In the genomic region with DNA sequence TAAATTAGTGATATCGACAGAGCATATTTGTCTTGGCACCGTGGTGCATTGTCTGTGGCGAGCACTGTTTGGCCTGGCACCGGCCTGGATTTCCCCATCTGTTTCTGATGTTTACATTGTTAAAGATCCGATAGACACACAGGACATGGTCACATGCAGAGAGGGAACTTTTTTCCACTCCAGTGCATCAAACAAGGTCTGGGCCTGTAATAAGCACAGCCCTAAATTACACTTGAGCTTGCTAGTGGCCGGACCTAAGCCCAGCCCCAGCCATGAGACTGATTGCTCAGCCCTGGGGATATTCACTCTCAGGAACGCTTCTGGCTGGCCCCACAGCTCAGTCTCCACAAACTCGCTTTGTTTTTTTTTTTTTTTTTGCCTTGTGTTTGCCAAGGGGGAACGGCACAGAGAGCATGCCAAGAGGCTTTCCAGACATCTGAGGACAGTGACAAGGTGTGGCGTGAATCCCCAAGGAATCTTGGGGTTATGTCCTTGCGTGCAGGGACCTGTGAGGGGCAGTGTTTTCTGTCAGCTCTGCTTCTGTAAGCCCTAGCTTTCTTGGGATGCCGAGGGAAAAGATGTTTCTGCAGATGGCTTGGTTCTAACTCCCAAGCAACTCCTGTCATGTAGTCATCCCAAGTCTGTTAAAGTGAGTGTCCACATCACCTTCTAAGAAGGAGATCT, we compare ENCODE assay signal across 9 mouse cellular contexts.
DNase-seq lines count a peak whose midpoint lies in the region; ATAC-seq and TF ChIP-seq lines count a peak whose summit lies in the region.
"Had no signal": no experiment of that assay in that cellular context is flagged by ENCODE, and none has a peak within 500 bp of the region (broad histone marks: within the 10 kb centered on the region; RNA-seq: fewer than 3 reads in every experiment).

No protein-coding gene starts in this region.

- 31% methylated on average over 12 of the region's 12 CpGs for WGBS in hindbrain, embryonic 12.5 days
- 60% methylated on average over 12 of the region's 12 CpGs for WGBS in hindbrain, embryonic 10.5 days
- 46% methylated on average over 12 of the region's 12 CpGs for WGBS in limb, embryonic 10.5 days
- 24% methylated on average over 12 of the region's 12 CpGs for WGBS in stomach, embryonic 16.5 days

- peaks cover 8% of the 10 kb centered on the region for H3K4me1 ChIP-seq in hindbrain, embryonic 12.5 days
- H3K4me1 ChIP-seq in hindbrain, embryonic 10.5 days (replicated peaks): peaks cover 8% of the 10 kb centered on the region
- no peaks in the 10 kb centered on the region for H3K4me1 ChIP-seq in cortical plate, adult 2 months (ENCODE audit: control insufficient read depth, insufficient read depth, low read length)
- H3K4me1 ChIP-seq in limb, embryonic 10.5 days: peaks cover 31% of the 10 kb centered on the region
- H3K4me1 ChIP-seq in stomach, embryonic 16.5 days (ENCODE audit: control insufficient read depth, insufficient read depth, low read length): peaks cover 13% of the 10 kb centered on the region

- no peak for TF ChIP-seq POLR2A in cortical plate, adult 2 months (IDR thresholded peaks at IDR 0.05; ENCODE audit: extremely low read depth, insufficient read depth, low read length)

- no peaks in the 10 kb centered on the region for H3K9me3 ChIP-seq in hindbrain, embryonic 12.5 days (replicated peaks)
- no peaks in the 10 kb centered on the region for H3K9me3 ChIP-seq in hindbrain, embryonic 10.5 days
- no peaks in the 10 kb centered on the region for H3K9me3 ChIP-seq in limb, embryonic 10.5 days (replicated peaks)
- no peaks in the 10 kb centered on the region for H3K9me3 ChIP-seq in stomach, embryonic 16.5 days (replicated peaks; ENCODE audit: control insufficient read depth, low read length)

- peak; percentile 73 for ATAC-seq in hindbrain, embryonic 12.5 days (ENCODE audit: low FRiP score)
- peak; percentile 84 for ATAC-seq in stomach, embryonic 16.5 days (ENCODE audit: insufficient read depth, low FRiP score)

- H3K9ac ChIP-seq in hindbrain, embryonic 12.5 days: no peak overlapping the region
- H3K9ac ChIP-seq in stomach, embryonic 16.5 days (ENCODE audit: low read length): no peak overlapping the region

- no peak for DNase-seq in hindbrain, embryonic 10.5 days (ENCODE audit: low spot score)
- DNase-seq in Muller cell, postnatal 12 days (ENCODE audit: inconsistent ontology term): peak; percentile 85
- no peak for DNase-seq in limb, embryonic 10.5 days (ENCODE audit: low spot score)
- no peak for DNase-seq in adrenal gland, postnatal 36 days
- no peak for DNase-seq in gastrocnemius, adult 18-20 months (ENCODE audit: low spot score)

- 0 out of 2 replicates have a peak, but pooled peaks have one; percentile 9 for TF ChIP-seq CTCF in cortical plate, adult 2 months (IDR thresholded peaks at IDR 0.05; ENCODE audit: extremely low read depth, insufficient read depth, low read length)

- no peak overlapping the region for H3K4me2 ChIP-seq in hindbrain, embryonic 12.5 days (replicated peaks)
- no peak overlapping the region for H3K4me2 ChIP-seq in stomach, embryonic 16.5 days (ENCODE audit: low read depth, low read length)

- no peak overlapping the region for H3K4me3 ChIP-seq in hindbrain, embryonic 12.5 days
- no peak overlapping the region for H3K4me3 ChIP-seq in hindbrain, embryonic 10.5 days
- no peak overlapping the region for H3K4me3 ChIP-seq in cortical plate, adult 2 months (ENCODE audit: insufficient read depth, low read length)
- H3K4me3 ChIP-seq in limb, embryonic 10.5 days: no peak overlapping the region
- H3K4me3 ChIP-seq in stomach, embryonic 16.5 days (replicated peaks; ENCODE audit: low read length): no peak overlapping the region
- H3K4me3 ChIP-seq: erythroblast, embryonic 14.5 days had no signal

- 0 out of 2 replicates have a peak, but pooled peaks cover 2% of the 10 kb centered on the region for H3K27me3 ChIP-seq in hindbrain, embryonic 12.5 days
- H3K27me3 ChIP-seq in hindbrain, embryonic 10.5 days (ENCODE audit: insufficient read depth, poor library complexity, severe bottlenecking): no peaks in the 10 kb centered on the region
- peaks cover 5% of the 10 kb centered on the region; the same call in 1 of the 2 replicates for H3K27me3 ChIP-seq in limb, embryonic 10.5 days (ENCODE audit: low read depth, poor library complexity, severe bottlenecking)
- H3K27me3 ChIP-seq in stomach, embryonic 16.5 days (ENCODE audit: control insufficient read depth, insufficient read depth, low read length): no peaks in the 10 kb centered on the region; the same call in 1 of the 2 replicates

- H3K27ac ChIP-seq in hindbrain, embryonic 12.5 days: no peak overlapping the region
- H3K27ac ChIP-seq in hindbrain, embryonic 10.5 days: no peak overlapping the region
- peak overlapping the region; percentile 54; the same call in 1 of the 2 replicates for H3K27ac ChIP-seq in cortical plate, adult 2 months (ENCODE audit: insufficient read depth, low read length)
- H3K27ac ChIP-seq in limb, embryonic 10.5 days: peak overlapping the region; percentile 32
- H3K27ac ChIP-seq in stomach, embryonic 16.5 days (ENCODE audit: low read length): 0 out of 2 replicates have a peak overlapping the region, but pooled peaks have one; percentile 14

- no peaks in the 10 kb centered on the region for H3K36me3 ChIP-seq in hindbrain, embryonic 12.5 days
- no peaks in the 10 kb centered on the region for H3K36me3 ChIP-seq in hindbrain, embryonic 10.5 days
- H3K36me3 ChIP-seq in limb, embryonic 10.5 days: no peaks in the 10 kb centered on the region
- no peaks in the 10 kb centered on the region for H3K36me3 ChIP-seq in stomach, embryonic 16.5 days (ENCODE audit: control insufficient read depth, insufficient read depth, low read length)

Comparison
In these comparisons a context has a peak if more than half of its experiments do, and no peak if none do; other contexts are left out.
1. H3K27ac ChIP-seq: peak in cortical plate, adult 2 months (single experiment), limb, embryonic 10.5 days (single experiment) and stomach, embryonic 16.5 days (single experiment); none in hindbrain, embryonic 12.5 days (single experiment) and hindbrain, embryonic 10.5 days (single experiment).